Mouse (Mus musculus) thymus, adult 2 months (tissue): ENCODE measurements around the gene Gpt2.

Experiments used
- CTCF ChIP-seq: fragments of 200-500 bp; IDR thresholded peaks from 2 replicates; pipeline ENCODE4 v1.5.1; 2012; ENCODE audit warnings: mild to moderate bottlenecking, control low read depth, low read length, moderate library complexity, borderline replicate concordance; ENCODE audit not compliant: control insufficient read depth, poor library complexity, insufficient read depth; ENCODE audit errors: extremely low read depth
- POLR2A ChIP-seq: fragments of 200-500 bp; IDR thresholded peaks from 2 replicates; pipeline ENCODE4 v1.6.1; 2012; ENCODE audit warnings: mild to moderate bottlenecking, low read length, control low read depth, moderate library complexity; ENCODE audit not compliant: control insufficient read depth, poor library complexity, insufficient read depth; ENCODE audit errors: extremely low read depth

- TF ChIP-seq POLR2A (no peak), CTCF (no peak)
Observed at GRCm38 (mm10) chr8:85573972-85574496, 81.7 kb downstream of the Gpt2 start.
